Mouse (Mus musculus): ENCODE data around the gene Nccrp1. TPM values are rescaled to one million over a fixed set of nuclear protein-coding genes. Genes with fewer than 3 reads are reported as not detected.

The Nccrp1 gene
- polyA plus RNA-seq, 1 experiment from 2014 or later: not detected

DNA sequence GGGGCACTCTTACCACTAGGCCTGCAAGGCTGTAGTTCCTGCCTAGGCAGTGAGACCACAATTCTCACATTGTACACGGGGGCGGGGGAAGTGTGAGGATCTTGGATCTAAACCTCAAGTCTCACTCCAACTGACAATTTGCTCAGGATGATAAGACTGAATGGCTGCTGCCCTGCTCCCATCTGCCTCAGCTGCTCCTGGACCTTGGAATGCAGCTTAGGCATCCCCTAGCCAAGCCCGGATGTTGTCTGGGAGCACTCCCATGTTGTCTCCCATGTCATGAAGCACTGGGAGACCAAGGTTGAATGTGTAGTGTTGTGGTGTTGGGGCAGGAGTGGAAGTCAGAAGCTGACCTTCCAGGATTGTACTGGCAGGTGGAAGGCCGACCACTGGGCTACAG is 20.5 kb upstream of the Nccrp1 start:
- 84% methylated on average over 4 of the region's 4 CpGs for WGBS
- peaks cover 12% of the 10 kb centered on the region; the same call in 1 of the 2 replicates for H3K4me1 ChIP-seq
- H3K4me3 ChIP-seq: no peak overlapping the region
- peaks cover 63% of the 10 kb centered on the region for H3K36me3 ChIP-seq
- H3K27ac ChIP-seq: no peak overlapping the region
- H3K9ac ChIP-seq: no peak overlapping the region
- no peaks in the 10 kb centered on the region for H3K9me3 ChIP-seq
- no peak overlapping the region for H3K4me2 ChIP-seq (replicated peaks)
- H3K27me3 ChIP-seq: no peaks in the 10 kb centered on the region
- ATAC-seq (ENCODE audit: insufficient number of reproducible peaks, insufficient read depth, low FRiP score, low TSS enrichment): no peak

DNA sequence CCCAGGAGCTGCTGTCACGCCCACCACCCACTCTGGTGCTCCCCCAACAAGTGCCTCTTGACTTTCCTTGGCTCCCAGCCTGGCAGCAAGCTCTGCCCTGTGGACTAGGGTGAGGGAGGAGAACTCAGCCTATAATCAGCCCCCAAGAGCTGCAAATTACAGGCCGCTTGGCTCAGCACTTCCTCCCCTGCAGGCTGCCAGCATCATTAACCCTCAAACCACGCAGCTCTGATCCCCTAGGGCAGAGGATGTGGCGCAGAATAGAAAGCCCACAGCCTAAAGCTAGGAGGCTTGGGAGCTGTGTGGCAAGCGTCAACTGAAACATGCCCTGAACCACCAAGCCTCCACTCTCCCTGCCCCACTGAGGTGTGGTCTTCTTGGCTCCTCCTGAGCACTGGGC is 18.4 kb upstream of the Nccrp1 start:
- H3K4me1 ChIP-seq: no peaks in the 10 kb centered on the region
- ATAC-seq (ENCODE audit: insufficient number of reproducible peaks, insufficient read depth, low FRiP score, low TSS enrichment): no peak
- H3K4me3 ChIP-seq: no peak overlapping the region
- no peaks in the 10 kb centered on the region for H3K27me3 ChIP-seq
- WGBS: 77% methylated on average over 5 of the region's 5 CpGs
- H3K9ac ChIP-seq: no peak overlapping the region
- no peak overlapping the region for H3K27ac ChIP-seq
- H3K9me3 ChIP-seq: no peaks in the 10 kb centered on the region
- H3K4me2 ChIP-seq (replicated peaks): no peak overlapping the region
- H3K36me3 ChIP-seq: peaks cover 81% of the 10 kb centered on the region

DNA sequence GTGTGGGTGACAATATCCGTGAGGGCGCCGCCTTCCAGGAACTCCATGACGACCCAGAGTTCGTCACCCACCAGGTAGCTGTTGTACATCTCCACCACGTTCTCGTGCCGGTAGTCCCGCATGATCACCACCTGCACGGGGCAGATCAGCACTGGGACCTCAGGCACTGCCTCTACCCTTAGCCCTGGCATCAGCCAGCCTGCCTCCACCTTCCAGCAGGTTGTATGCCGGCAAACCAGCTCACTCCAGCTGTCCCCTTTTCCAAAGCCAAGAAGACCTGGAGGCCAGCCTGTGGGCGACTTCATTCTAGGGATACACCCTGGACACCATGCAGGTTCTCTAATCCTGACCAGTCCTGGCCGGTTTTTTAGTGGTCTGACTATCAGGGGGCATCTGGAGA is 15.9 kb upstream of the Nccrp1 start:
- no peak for ATAC-seq (ENCODE audit: insufficient number of reproducible peaks, insufficient read depth, low FRiP score, low TSS enrichment)
- no peaks in the 10 kb centered on the region for H3K4me1 ChIP-seq
- no peak overlapping the region for H3K4me3 ChIP-seq
- no peaks in the 10 kb centered on the region for H3K27me3 ChIP-seq
- H3K9me3 ChIP-seq: no peaks in the 10 kb centered on the region
- H3K27ac ChIP-seq: no peak overlapping the region
- no peak overlapping the region for H3K9ac ChIP-seq
- H3K36me3 ChIP-seq: peaks cover 92% of the 10 kb centered on the region
- no peak overlapping the region for H3K4me2 ChIP-seq (replicated peaks)
- 91% methylated on average over 13 of the region's 13 CpGs for WGBS

DNA sequence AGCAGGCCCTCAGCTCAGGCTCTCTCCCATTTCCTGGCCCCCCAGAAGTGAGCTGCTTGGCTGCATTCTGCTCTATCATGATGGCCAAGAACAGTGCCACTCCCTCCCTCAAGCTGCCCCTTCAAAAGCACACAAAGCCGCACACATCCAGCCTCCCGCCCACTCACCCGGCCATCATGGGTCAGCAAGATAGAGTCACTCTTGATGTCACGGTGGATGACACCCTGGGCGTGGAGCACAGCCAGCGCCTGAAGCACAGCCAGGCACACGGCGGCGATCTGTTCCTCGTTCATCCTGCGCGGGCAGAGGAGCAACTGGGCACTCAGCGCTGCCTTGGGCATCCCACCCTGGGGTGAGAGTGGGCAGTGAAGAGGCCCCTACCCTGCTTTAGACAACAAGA is 15.3 kb upstream of the Nccrp1 start:
- Histone ChIP-seq H3K4me1 (no peaks in the 10 kb centered on the region), H3K4me2 (replicated peaks) (no peak overlapping the region), H3K9me3 (no peaks in the 10 kb centered on the region), H3K27ac (no peak overlapping the region), H3K36me3 (peaks cover 86% of the 10 kb centered on the region), H3K4me3 (no peak overlapping the region), H3K27me3 (no peaks in the 10 kb centered on the region), H3K9ac (no peak overlapping the region)
- ATAC-seq (ENCODE audit: insufficient number of reproducible peaks, insufficient read depth, low FRiP score, low TSS enrichment): no peak
- WGBS: 93% methylated on average over 13 of the region's 13 CpGs

DNA sequence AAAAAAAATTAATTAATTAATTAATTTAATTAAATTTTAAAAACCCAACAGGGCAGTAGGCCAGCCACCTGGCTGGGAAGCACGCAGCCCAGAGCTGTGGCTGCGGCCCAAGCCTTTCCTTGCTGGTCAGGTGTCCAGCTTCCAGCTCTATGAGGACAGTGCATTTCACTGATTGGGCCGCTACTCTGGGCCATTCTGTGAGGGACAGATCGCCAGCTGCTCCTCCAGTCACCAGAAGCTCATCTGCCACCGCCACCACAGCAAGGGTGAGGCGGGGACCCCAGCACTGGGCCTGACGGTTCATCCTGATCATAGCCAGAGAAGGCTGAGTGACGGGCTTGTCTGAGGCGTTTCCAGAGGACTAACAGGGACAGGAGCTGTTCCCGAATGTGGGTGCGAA is 14.9 kb upstream of the Nccrp1 start:
- H3K4me1 ChIP-seq: no peaks in the 10 kb centered on the region
- no peaks in the 10 kb centered on the region for H3K9me3 ChIP-seq
- no peak overlapping the region for H3K9ac ChIP-seq
- 94% methylated on average over 11 of the region's 11 CpGs for WGBS
- no peak overlapping the region for H3K27ac ChIP-seq
- ATAC-seq (ENCODE audit: insufficient number of reproducible peaks, insufficient read depth, low FRiP score, low TSS enrichment): no peak
- peaks cover 82% of the 10 kb centered on the region for H3K36me3 ChIP-seq
- H3K27me3 ChIP-seq: no peaks in the 10 kb centered on the region
- H3K4me2 ChIP-seq (replicated peaks): no peak overlapping the region
- no peak overlapping the region for H3K4me3 ChIP-seq

DNA sequence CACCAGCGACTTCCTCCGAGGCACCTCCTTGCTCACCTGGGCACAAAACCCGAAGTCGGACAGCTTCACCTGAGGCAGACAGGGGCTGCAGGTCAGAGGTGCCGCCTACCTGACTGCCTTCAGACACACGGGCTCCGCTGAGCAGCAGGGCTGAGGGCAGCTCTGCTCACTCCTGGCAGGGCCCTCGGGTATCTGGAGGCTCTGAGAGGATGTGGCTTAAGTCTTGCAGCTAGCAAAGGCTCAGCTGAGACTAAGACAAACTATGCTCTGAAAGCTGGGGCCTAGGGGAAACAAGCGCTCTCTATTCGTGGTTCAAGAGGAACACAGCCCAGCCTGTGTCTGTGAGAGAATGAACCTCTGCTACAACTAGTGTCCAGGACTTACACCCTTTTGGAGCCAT is 13.8 kb upstream of the Nccrp1 start:
- Histone ChIP-seq H3K9ac (no peak overlapping the region), H3K4me1 (no peaks in the 10 kb centered on the region), H3K9me3 (no peaks in the 10 kb centered on the region), H3K27me3 (no peaks in the 10 kb centered on the region), H3K4me2 (replicated peaks) (no peak overlapping the region), H3K4me3 (no peak overlapping the region), H3K36me3 (peaks cover 71% of the 10 kb centered on the region), H3K27ac (no peak overlapping the region)
- ATAC-seq (ENCODE audit: insufficient number of reproducible peaks, insufficient read depth, low FRiP score, low TSS enrichment): no peak
- WGBS: 91% methylated on average over 10 of the region's 10 CpGs

DNA sequence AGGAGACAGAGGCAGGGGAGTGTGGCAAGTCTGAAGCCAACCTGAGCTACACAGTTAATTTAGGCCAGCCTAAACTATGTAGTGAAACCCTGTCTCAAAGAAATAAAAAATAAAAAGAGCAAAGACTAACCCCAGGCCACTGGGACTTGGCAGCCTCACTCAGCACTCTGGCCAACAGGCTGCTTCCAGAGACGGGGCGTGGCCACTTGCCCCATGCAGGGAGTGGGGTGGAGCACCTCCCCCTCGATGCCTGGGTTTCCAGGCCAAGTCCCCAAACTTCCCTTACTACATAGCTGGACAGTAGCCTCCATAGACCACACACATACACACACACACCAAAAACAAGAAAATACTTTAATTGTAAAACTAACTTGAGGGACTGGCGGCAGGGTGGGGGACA is 11.4 kb upstream of the Nccrp1 start:
- no peak overlapping the region for H3K4me3 ChIP-seq
- no peak for ATAC-seq (ENCODE audit: insufficient number of reproducible peaks, insufficient read depth, low FRiP score, low TSS enrichment)
- peaks cover 48% of the 10 kb centered on the region for H3K36me3 ChIP-seq
- H3K9ac ChIP-seq: no peak overlapping the region
- no peak overlapping the region for H3K4me2 ChIP-seq (replicated peaks)
- H3K27me3 ChIP-seq: no peaks in the 10 kb centered on the region
- 0 out of 2 replicates have a peak overlapping the region, but pooled peaks have one; percentile 11 for H3K27ac ChIP-seq
- 42% methylated on average over 4 of the region's 4 CpGs for WGBS
- H3K9me3 ChIP-seq: no peaks in the 10 kb centered on the region
- no peaks in the 10 kb centered on the region for H3K4me1 ChIP-seq

DNA sequence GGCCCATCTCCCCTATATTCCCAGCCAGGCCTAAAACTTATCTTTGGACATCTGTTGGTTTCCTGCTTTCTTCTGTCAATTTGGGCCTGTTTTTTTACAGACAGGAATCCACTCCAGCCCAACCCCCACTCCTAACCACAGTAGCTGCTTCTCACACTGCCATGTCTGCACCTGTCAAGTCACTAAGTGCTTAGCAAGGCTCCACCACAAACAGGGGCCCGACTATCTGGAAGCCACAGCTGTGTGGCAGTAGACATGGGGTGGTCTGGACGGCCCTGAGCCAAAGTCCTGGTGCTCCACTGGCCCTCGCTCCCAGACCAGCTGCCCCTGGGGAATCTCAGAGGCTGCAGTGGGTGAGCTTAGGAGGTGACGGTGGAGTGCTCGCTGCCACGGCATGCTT is 10.7 kb upstream of the Nccrp1 start:
- Histone ChIP-seq H3K36me3 (peaks cover 40% of the 10 kb centered on the region), H3K4me1 (no peaks in the 10 kb centered on the region), H3K27ac (no peak overlapping the region), H3K9ac (no peak overlapping the region), H3K4me2 (replicated peaks) (no peak overlapping the region), H3K27me3 (no peaks in the 10 kb centered on the region), H3K4me3 (no peak overlapping the region), H3K9me3 (no peaks in the 10 kb centered on the region)
- 79% methylated on average over 6 of the region's 6 CpGs for WGBS
- no peak for ATAC-seq (ENCODE audit: insufficient number of reproducible peaks, insufficient read depth, low FRiP score, low TSS enrichment)

DNA sequence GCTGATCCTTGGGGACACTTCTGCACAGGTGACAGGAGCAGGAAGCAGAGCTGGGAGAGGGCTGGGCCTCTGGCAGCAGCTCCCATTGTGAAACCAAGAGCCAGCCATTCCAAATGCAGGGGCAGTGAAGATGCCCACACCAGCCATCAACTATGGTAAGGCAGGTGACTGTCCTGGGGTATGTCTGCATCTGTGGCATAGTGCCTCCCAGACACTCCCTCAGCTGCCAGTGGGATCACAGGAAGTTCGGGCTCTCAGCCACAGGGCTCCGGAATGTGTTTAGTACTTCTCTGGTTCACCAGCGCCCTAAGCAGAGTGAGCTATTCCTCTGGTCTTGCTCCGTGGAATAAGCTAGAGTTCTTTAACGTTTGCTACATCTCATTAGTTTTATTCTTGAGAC is 10.0 kb upstream of the Nccrp1 start:
- H3K27ac ChIP-seq: no peak overlapping the region
- H3K9me3 ChIP-seq: no peaks in the 10 kb centered on the region
- H3K9ac ChIP-seq: no peak overlapping the region
- WGBS: 79% methylated on average over 5 of the region's 5 CpGs
- H3K27me3 ChIP-seq: no peaks in the 10 kb centered on the region
- ATAC-seq (ENCODE audit: insufficient number of reproducible peaks, insufficient read depth, low FRiP score, low TSS enrichment): no peak
- H3K4me2 ChIP-seq (replicated peaks): no peak overlapping the region
- H3K36me3 ChIP-seq: peaks cover 34% of the 10 kb centered on the region
- no peaks in the 10 kb centered on the region for H3K4me1 ChIP-seq
- no peak overlapping the region for H3K4me3 ChIP-seq

DNA sequence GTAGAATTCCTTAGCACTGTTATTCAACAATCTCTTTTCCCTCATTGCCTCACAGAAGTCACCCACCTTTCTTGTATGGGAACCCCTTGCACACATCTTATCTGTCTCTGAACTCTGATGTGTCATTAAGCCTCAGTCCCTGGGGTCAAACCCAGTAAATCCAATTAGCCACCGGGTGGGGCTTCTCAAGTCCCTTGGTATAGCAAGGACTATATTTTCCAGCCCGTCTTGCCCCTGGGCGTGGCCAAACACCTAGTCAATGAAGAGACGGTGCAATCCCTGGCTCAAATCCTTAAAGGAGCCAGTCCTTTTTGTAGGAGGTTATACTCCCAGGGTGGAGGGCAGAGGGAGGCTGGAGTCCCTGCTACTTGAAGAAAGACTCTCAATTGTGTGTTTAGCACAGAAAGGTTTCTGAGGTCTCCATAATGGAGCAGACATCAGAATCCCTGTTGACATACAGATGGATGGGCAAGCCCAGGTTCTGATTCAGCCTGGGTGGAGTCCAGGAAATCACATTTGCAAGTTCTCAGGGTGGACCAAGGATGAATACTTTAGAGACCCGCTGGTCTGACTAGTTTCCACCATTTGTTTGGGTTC is 9.0 kb upstream of the Nccrp1 start:
- no peaks in the 10 kb centered on the region for H3K9me3 ChIP-seq
- no peak for ATAC-seq (ENCODE audit: insufficient number of reproducible peaks, insufficient read depth, low FRiP score, low TSS enrichment)
- no peak overlapping the region for H3K4me2 ChIP-seq (replicated peaks)
- no peaks in the 10 kb centered on the region for H3K4me1 ChIP-seq
- WGBS: 16% methylated on average over 5 of the region's 5 CpGs
- no peak overlapping the region for H3K4me3 ChIP-seq
- H3K9ac ChIP-seq: no peak overlapping the region
- H3K36me3 ChIP-seq: peaks cover 26% of the 10 kb centered on the region
- H3K27ac ChIP-seq: no peak overlapping the region
- no peaks in the 10 kb centered on the region for H3K27me3 ChIP-seq

DNA sequence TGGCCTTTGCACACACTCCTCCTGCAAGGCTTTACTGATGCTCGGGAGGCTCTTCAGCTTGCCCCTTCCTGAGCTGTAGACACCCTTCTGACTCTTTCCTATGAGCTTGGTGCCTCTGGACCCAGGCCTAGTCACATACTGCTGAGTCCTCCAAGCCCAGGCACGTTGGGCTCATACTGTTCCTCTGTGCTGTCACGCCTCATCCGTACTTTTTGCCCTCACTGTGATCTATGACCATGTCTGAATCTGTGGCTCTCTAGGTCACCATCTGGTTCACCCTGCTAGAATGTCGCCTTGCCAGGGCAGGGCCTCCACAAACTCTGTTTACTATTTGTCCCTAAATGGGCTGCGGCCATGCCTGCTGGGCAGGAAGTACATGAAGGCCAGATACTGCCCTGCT is 6.0 kb upstream of the Nccrp1 start:
- no peaks in the 10 kb centered on the region for H3K36me3 ChIP-seq
- H3K4me3 ChIP-seq: no peak overlapping the region
- H3K27me3 ChIP-seq: peaks cover 5% of the 10 kb centered on the region; the same call in 1 of the 2 replicates
- H3K4me2 ChIP-seq (replicated peaks): no peak overlapping the region
- no peak overlapping the region for H3K9ac ChIP-seq
- H3K9me3 ChIP-seq: no peaks in the 10 kb centered on the region
- ATAC-seq (ENCODE audit: insufficient number of reproducible peaks, insufficient read depth, low FRiP score, low TSS enrichment): no peak
- H3K27ac ChIP-seq: no peak overlapping the region
- 92% methylated on average over 6 of the region's 6 CpGs for WGBS
- H3K4me1 ChIP-seq: no peaks in the 10 kb centered on the region

DNA sequence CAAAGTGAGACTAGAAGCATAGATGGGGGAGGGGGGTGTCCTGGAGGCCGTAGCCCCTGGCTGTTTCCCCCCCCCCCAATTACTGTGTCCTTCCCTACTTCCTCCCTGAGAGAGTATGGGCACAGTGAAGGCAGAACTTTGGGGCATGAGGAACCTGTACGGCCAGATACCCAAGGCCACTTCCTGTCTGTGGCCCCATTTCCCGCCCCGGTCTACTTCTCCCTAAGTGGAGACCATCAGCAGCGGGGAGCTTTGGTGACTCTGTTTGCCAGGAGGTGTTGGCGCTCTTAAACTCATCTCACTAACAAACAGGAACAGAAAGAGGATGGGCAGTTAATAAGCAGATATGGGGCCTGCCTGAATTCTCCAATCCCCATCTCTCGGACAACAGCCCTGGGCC is 574 bp upstream of the Nccrp1 start:
- H3K4me1 ChIP-seq: peaks cover 15% of the 10 kb centered on the region
- H3K9me3 ChIP-seq: no peaks in the 10 kb centered on the region
- peaks cover 50% of the 10 kb centered on the region for H3K27me3 ChIP-seq
- no peak overlapping the region for H3K27ac ChIP-seq
- ATAC-seq (ENCODE audit: insufficient number of reproducible peaks, insufficient read depth, low FRiP score, low TSS enrichment): no peak
- H3K9ac ChIP-seq: no peak overlapping the region
- no peak overlapping the region for H3K4me3 ChIP-seq
- WGBS: 62% methylated on average over 7 of the region's 7 CpGs
- H3K4me2 ChIP-seq (replicated peaks): no peak overlapping the region
- no peaks in the 10 kb centered on the region for H3K36me3 ChIP-seq

DNA sequence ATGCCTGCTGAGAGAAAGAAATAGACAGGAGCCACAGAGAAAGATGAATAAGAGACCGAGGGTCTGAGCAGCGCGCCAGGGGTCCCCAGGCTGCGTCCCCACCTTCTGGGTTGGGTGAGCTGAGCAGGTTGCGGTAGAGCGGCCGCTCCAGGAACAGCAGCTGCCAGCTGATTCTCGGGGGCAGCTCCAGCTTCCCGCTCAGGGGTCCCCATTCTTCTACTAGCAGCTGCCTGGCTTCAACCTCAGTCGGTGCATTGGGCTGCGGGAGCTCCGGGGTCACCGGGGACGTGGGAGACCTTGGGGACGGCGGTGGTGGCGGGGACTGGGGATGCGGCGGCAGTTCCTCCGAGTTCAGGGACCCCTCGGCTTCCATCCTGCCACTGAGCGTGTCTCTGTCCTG is 405 bp downstream of the Nccrp1 start:
- Histone ChIP-seq H3K4me3 (peak overlapping the region; percentile 29), H3K27ac (no peak overlapping the region), H3K36me3 (no peaks in the 10 kb centered on the region), H3K4me2 (replicated peaks) (peak overlapping the region; percentile 48), H3K27me3 (peaks cover 50% of the 10 kb centered on the region), H3K9me3 (no peaks in the 10 kb centered on the region), H3K4me1 (peaks cover 15% of the 10 kb centered on the region), H3K9ac (peak overlapping the region; percentile 33; the same call in 1 of the 2 replicates)
- WGBS: 2% methylated on average over 22 of the region's 22 CpGs
- ATAC-seq (ENCODE audit: insufficient number of reproducible peaks, insufficient read depth, low FRiP score, low TSS enrichment): no peak

Measured in embryonic facial prominence, embryonic 12.5 days (tissue).